Mouse (Mus musculus) right cerebral cortex, postnatal 4 days (tissue): ENCODE measurements at regions not wholly inside any gene's neighbourhood (a gene's known extent, or its start where the extent isn't known, plus 50 kb on each side); places are given as distances from the start of the nearest gene placed in this dataset.
"Not testable (repeated sequence)": the region's sequence is repeated elsewhere in the genome, so short reads cannot be mapped to it uniquely, and the experiment has no call there.

Experiments used
- DNase-seq: peaks from one replicate; pipeline ENCODE4 v3.0.0-alpha.2; 2022

GRCm38 (mm10) chr3:34709553-34709952 is 59.3 kb downstream of the Sox2 start:
- DNase-seq, result no peak

DNA sequence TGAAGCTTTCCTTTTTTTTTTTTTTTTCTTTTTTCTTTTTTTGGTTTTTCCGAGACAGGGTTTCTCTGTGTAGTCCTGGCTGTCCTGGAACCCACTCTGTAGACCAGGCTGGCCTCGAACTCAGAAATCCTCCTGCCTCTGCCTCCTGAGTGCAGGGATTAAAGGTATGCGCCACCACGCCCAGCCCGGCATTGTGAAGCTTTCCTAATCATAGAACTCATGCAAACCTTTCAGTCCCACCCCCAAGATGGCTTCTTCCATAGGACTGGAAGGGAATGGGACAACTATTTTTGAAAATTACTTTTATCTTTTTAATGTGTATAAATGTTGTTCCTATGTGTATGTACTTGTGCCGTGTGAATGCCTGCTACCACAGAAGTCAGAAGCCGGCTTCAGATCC is 61.9 kb downstream of the Sox2 start:
- DNase-seq, result not testable (repeated sequence)

- no peak for DNase-seq
Observed at GRCm38 (mm10) chr3:34722506-34722905, 72.3 kb downstream of the Sox2 start.

DNA sequence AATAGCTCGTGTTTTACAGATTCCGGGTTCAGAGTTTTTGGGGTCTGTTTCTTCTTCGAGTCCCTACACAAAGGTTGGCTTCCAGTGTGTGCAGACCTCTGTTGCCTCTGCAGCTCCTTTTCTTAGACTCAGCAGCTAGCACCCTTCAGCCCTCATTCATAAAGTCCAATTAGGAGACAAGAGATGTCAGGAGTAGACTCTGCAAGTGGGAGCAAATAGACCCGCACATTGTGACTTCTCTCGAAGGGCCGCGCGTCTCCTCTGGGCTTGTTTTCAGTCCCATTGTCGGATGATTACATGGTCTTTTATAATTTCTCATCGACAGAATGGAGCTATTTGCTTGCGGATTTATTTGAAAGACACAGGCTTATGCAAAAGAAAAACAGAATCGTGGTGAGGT is 76.8 kb downstream of the Sox2 start:
- DNase-seq, result no peak

DNA sequence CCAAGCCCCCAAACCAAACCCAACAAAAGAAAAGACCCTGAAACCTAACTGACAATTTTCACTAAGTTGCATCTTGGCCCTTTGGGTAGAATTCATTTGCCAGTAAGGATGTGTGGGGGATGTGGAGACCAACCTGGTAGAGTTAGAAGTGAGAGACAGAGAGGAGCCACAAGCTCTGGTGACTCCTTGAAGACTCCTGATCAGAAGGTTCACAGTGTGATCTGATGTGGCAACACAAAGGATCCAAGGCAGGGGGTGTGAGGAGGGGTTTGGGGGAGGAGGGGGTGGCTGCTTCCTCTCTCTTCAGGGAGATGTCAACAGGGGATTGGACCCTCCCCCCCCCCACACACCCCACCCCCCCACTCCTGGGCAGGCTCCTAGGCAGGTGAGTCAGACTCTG is 78.1 kb downstream of the Sox2 start:
- no peak for DNase-seq

- no peak for DNase-seq
Observed at GRCm38 (mm10) chr3:34734966-34735365, 84.8 kb downstream of the Sox2 start.

DNA sequence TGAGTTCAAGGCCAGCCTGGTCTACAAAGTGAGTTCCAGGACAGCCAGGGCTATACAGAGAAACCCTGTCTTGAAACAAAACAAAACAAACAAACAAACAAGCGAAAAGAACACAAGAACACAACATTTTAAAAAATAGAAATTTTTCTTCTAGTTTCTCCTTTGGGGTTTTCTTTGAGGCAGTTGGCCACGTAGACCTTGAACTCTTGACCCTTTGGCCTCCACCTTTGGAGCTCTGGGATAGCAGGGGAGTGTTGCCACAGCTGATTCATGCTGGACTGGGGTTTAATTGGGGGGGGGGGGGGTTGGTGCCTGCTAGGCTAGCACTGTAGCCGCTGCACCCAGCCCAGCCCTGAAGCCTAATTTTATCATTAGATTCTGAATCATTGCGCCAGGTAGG is 87.8 kb downstream of the Sox2 start:
- DNase-seq, result no peak

DNA sequence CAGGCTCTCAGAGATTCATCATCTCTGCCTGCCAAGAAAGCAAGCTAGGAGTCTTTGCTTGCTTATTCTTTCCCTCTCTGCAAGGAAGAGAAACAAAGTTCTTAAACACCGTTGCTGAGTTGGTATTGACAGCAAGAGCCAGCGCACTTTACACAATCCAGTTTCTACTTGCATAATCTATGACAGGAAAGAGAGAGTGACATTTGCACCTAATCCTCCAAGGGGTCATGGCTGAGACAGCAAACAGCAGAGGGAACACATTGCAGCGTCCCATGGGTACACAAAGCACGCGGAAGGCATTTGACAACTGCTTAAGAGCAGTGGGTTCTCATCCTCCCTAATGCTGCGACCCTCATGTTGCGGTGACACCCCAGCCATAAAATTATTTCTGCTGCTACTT is 88.7 kb downstream of the Sox2 start:
- no peak for DNase-seq

DNA sequence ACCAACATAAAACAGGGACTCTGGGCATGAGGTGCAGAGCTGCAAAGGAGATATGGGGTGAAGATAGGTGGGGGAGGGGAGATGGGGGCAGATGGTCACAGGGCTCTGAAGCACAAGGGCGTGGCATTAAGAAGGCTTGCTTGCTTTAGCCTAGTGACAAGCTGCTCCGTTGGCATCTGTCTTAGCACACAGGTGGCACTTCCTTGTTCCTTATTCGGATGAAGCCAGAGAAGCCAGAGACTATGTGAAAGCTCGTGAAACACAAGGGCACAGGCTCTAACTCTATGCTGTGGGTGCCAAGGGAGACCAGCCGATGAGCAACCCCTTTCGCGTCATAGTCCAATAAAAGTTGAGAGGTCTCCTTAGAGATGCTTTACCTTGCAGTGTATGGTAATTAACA is 89.5 kb downstream of the Sox2 start:
- no peak for DNase-seq

DNA sequence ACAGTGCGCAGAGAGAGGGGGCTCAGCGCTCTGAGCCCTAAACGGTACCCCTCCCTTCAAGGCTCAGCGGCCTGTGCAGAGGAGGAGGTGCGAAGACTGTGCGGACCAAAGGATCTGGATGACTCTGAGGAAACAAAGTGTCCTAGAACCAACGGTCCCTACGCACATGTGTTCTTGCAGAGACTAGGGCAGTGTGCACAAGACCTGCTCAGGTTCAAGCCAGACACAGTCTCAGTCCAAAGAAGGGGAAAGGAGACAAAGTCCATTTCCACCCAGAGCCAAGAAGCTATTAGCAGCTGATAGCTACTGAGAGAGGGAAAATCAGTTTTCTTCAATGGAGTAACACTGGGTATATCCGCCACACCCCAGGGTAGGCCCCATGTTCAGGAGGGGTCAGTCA is 89.9 kb downstream of the Sox2 start:
- no peak for DNase-seq

DNA sequence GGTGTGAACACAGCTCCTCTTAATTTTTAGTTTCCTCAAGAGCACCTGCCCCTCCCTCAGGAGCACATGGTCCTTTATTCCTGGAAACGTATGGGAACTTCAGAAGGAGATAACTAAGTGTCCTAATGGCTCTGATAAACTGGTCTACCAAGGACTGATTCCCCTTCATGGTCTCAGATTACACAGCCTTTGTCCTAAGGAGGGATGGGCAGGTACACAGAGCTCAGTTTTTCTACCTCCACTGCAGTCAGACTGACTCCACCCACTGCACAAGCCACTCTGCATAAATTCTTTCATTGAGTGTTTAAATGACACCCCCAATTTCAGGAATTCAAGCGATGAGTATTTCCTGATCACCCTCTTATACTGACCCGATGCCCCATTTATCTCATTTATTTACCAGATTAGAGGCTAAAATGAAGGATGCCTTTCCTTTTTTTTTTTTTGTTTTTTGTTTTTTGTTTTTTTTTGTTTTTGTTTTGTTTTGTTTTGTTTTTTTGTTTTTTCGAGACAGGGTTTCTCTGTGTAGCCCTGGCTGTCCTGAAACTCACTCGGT is 95.1 kb downstream of the Sox2 start:
- DNase-seq, result no peak

DNA sequence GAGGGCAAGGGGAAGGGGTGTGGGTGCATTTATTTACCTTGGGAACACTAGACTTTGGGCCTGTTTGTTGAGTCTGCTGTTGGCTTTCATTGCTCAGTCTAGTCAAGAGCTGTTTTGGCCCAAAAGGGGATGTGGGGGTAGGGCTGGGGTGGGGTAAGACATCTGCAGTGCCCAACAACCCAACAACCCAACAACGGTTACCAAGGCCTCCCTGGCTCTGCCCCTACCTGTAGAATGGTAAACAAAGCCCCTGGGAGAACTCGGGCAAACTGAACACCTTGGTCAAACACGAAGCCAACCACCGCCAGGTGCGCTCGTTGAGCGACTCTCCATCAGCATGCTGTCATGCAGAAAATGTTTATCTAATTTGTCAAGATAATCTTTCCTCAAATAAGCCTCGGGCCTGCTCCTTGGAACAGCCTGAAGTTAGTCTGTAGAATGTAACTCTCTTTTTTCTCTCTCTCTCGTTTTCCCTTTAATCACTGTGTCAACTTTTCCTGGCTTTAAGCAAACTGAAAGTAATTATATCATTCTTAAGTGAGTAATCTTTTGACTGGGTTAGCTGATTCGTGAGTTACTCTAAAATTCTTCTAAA is 97.4 kb downstream of the Sox2 start:
- DNase-seq, result no peak

DNA sequence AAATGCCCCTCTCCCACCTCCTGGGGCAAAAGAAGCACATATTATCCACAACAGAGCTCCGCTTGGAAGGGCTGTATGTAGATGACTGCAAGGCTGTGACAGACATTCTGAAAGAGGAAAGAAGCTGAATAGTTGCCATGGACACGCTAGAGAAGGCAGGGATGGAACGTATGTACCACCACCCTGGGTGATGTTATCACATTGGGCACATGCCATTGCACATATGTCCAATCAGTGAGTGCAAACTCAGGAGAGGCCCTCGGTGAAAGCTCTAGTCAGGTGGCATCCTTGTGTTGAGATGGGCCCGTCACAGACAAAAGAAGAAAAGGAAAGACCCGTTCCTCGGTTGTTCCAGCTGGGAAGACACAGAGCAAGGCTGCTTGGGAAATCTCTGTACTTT is 99.8 kb downstream of the Sox2 start:
- DNase-seq, result peak; percentile 18

DNA sequence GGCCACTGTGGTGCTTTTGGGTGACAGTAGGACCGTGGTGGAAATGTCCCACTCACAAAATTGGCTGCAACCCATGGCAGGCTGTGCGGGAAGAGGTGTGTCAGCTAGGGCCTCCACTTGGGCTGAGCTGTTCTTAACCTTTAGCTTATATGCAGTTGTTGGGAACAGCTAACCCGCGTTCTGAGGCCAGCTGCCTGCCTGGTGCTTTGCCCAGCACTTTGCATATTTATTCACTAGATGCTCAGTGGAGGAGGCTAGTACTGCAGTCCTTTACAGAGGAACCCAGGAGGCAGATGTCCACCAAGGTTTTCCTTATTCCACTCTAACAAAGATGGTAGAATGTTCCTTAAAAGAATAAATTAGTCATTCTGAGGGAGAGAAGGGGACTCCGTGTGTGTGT is 101.3 kb downstream of the Sox2 start:
- DNase-seq, result peak; percentile 20

- no peak for DNase-seq
Observed at GRCm38 (mm10) chr3:34753557-34753956, 103.4 kb downstream of the Sox2 start.

DNA sequence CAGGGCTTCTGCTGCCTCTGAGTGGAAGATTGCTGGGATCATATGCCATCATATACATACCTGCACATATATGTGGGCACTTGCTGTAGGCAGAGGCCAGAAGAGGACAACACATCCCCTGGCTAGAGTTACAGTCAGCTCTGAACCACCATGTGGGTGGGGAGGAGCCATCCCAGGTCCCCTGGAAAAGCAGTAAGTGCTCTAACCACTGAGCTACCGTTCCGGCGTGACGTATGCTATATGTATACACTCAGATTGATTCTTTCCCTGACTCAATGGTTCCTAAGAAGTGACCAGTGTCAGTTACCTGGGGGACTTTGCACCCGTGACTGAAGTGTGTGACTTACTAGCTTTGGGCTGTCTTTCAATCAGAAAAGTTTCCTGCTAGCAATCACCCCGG is 104.6 kb downstream of the Sox2 start:
- no peak for DNase-seq

- not testable (repeated sequence) for DNase-seq
Observed at GRCm38 (mm10) chr3:34755282-34755681, 105.1 kb downstream of the Sox2 start.

DNA sequence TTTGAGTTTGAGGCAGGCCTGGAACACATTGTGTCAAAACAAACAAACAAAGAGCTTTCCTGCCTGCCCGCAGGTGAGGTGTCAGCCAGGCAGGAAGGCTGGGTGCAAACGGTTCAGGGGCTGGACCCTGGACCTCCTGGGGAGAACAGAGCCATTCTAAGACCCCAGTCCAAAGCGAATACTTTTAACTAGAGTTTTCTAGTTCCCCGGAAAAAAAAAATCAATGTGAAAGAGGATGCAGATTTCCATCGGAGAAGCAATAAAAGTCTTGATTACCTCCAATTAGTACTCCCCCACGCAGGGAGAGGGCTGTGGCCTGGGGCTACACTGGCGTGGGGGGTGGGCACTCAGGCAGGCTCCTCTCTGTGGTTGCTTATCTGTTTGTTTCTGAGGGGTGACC is 106.4 kb downstream of the Sox2 start:
- no peak for DNase-seq

GRCm38 (mm10) chr3:34757130-34757529 is 106.9 kb downstream of the Sox2 start:
- no peak for DNase-seq

- DNase-seq, result no peak
Observed at GRCm38 (mm10) chr3:34757813-34758510, 107.8 kb downstream of the Sox2 start.

DNA sequence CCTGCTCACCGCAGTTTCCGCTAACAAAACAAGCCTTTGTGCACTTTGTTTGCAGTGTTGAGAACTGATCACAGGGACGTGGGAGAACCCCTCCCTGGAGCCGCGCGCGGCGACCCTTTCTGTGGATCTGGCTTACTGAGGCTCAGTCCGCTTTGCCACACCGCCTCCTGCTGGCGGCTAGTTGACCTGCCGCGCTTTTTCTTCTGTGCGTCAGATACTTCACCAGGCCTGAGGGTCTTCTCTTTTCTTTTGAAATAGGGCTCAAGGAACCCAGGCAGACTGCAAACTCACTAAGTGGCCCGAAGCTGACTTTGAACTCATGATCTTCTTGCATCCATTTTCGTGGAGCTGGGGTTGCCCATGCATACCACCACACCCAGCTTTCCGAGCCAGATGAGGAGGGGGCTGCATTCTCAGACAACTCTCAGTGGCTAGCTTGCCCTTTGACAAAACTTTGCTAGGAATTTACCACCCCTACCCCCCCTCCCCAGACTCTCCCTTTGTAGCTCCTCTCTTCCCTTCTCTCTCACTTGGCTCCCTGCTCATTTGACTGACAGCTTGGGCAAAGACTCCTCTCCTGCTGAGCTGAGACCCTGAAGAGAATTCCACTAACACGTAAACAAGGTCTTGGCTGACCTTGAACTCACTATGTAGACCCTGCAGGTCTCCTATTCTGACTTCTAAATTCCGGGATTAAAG is 109.9 kb downstream of the Sox2 start:
- no peak for DNase-seq

DNA sequence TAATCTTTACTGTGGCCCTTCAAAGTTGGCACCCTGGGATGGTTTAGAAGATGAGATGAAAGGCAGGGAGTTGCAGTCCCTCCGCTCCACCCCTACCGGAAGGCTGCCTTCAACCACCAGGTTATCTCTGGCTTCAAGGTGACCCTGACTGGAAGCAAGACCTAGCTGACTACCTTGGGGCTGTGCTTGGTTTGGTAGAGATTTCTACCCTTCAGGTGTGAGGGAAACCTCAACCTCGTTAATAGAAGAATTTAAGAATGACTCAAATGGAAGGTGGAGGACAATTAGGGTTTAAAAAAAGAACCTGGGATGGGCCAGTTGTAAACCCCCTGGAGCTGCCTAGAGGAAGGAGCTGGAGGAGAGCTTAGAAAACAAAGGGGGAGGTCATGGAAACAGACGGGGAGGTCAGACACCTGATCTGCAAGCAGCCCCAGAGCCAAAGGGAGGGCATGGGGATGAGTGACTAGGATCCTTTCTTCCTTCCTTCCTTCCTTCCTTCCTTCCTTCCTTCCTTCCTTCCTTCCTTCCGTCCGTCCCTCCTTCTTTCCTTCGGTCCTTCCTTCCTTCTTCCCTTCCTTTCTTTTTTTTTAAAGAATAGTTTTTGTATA is 111.1 kb downstream of the Sox2 start:
- DNase-seq, result no peak

DNA sequence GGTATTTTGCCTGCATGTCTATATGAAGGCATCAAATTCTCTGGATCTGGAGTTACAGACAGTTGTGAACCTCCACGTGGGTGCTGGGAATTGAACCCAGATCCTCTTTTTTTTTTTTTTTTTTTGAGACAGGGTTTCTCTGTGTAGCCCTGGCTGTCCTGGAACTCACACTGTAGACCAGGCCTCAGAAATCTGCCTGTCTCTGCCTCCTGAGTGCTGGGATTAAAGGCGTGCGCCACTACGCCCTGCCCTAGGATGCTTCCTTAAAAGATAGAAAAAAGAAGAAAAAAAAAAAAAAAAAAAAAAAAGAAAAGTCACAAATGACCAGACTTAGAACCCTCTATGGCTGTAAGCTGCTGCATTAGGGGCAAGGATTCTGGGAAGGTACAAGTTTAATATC is 111.6 kb downstream of the Sox2 start:
- no peak for DNase-seq

- DNase-seq, result no peak
Observed at GRCm38 (mm10) chr3:34764559-34764958, 114.4 kb downstream of the Sox2 start.
